Mouse (Mus musculus): ENCODE results near the gene Abcc5. TPM values are rescaled to one million over a fixed set of nuclear protein-coding genes. Genes with fewer than 3 reads are reported as not detected.
A peak's percentile ranks its signal among the peaks of the same experiment; 100 is the strongest.

Abcc5 gene
- polyA plus RNA-seq, 1 experiment, result 56.0 TPM

- DNase-seq, result peak; percentile 60
- no peak overlapping the region for H3K27ac ChIP-seq (ENCODE audit: insufficient read depth, low read depth, low read length)
- no peak for TF ChIP-seq POLR2A (IDR thresholded peaks at IDR 0.05; ENCODE audit: low read depth, low read length)
- TF ChIP-seq CTCF (conservative IDR thresholded peaks at IDR 0.05; ENCODE audit: insufficient read depth, insufficient read length, low read depth, low read length), result no peak
- no peaks in the 10 kb centered on the region for H3K27me3 ChIP-seq (replicated peaks; ENCODE audit: control insufficient read depth, insufficient read depth, low read length)
- no peaks in the 10 kb centered on the region; the same call in 1 of the 2 replicates for H3K36me3 ChIP-seq (ENCODE audit: control insufficient read depth, insufficient read depth, low read length)
- peaks cover 4% of the 10 kb centered on the region; the same call in 1 of the 2 replicates for H3K4me1 ChIP-seq (ENCODE audit: control insufficient read depth, insufficient read depth, low read length)
- WGBS, result 64% methylated on average over 11 of the region's 11 CpGs
- H3K4me3 ChIP-seq (ENCODE audit: insufficient read depth, low read depth, low read length), result no peak overlapping the region
These were observed 30.8 kb downstream of the Abcc5 start for GRCm38 (mm10) chr16:20395216-20395907.

GRCm38 (mm10) chr16:20391753-20392152, 34.4 kb downstream of the Abcc5 start:
- no peak for DNase-seq
- whole genome bisulfite sequencing, result 88% methylated on average over 3 of the region's 3 CpGs
- no peaks in the 10 kb centered on the region for H3K27me3 ChIP-seq (replicated peaks; ENCODE audit: control insufficient read depth, insufficient read depth, low read length)
- H3K27ac ChIP-seq (ENCODE audit: insufficient read depth, low read depth, low read length), result no peak overlapping the region
- no peak overlapping the region for H3K4me3 ChIP-seq (ENCODE audit: insufficient read depth, low read depth, low read length)
- no peak for TF ChIP-seq CTCF (conservative IDR thresholded peaks at IDR 0.05; ENCODE audit: insufficient read depth, insufficient read length, low read depth, low read length)
- TF ChIP-seq POLR2A (IDR thresholded peaks at IDR 0.05; ENCODE audit: low read depth, low read length), result no peak
- no peaks in the 10 kb centered on the region; the same call in 1 of the 2 replicates for H3K36me3 ChIP-seq (ENCODE audit: control insufficient read depth, insufficient read depth, low read length)
- peaks cover 4% of the 10 kb centered on the region; the same call in 1 of the 2 replicates for H3K4me1 ChIP-seq (ENCODE audit: control insufficient read depth, insufficient read depth, low read length)

GRCm38 (mm10) chr16:20390233-20390632, 36.0 kb downstream of the Abcc5 start:
- Histone ChIP-seq H3K27me3 (replicated peaks; ENCODE audit: control insufficient read depth, insufficient read depth, low read length) (no peaks in the 10 kb centered on the region), H3K4me3 (ENCODE audit: insufficient read depth, low read depth, low read length) (no peak overlapping the region), H3K36me3 (ENCODE audit: control insufficient read depth, insufficient read depth, low read length) (no peaks in the 10 kb centered on the region; the same call in 1 of the 2 replicates), H3K4me1 (ENCODE audit: control insufficient read depth, insufficient read depth, low read length) (peaks cover 4% of the 10 kb centered on the region; the same call in 1 of the 2 replicates), H3K27ac (ENCODE audit: insufficient read depth, low read depth, low read length) (no peak overlapping the region)
- no peak for DNase-seq
- WGBS, result 76% methylated on average over 6 of the region's 6 CpGs
- TF ChIP-seq CTCF (conservative IDR thresholded peaks at IDR 0.05; ENCODE audit: insufficient read depth, insufficient read length, low read depth, low read length), result no peak
- TF ChIP-seq POLR2A (IDR thresholded peaks at IDR 0.05; ENCODE audit: low read depth, low read length), result no peak

GRCm38 (mm10) chr16:20381031-20381430, 45.2 kb downstream of the Abcc5 start:
- DNase-seq, result peak; percentile 53
- TF ChIP-seq POLR2A (IDR thresholded peaks at IDR 0.05; ENCODE audit: low read depth, low read length), result no peak
- TF ChIP-seq CTCF (conservative IDR thresholded peaks at IDR 0.05; ENCODE audit: insufficient read depth, insufficient read length, low read depth, low read length), result no peak
- no peak overlapping the region for H3K27ac ChIP-seq (ENCODE audit: insufficient read depth, low read depth, low read length)

GRCm38 (mm10) chr16:20375341-20375740, 50.9 kb downstream of the Abcc5 start:
- H3K27ac ChIP-seq (ENCODE audit: insufficient read depth, low read depth, low read length), result no peak overlapping the region
- 0 out of 2 replicates have a peak, but pooled peaks cover 4% of the 10 kb centered on the region for H3K4me1 ChIP-seq (ENCODE audit: control insufficient read depth, insufficient read depth, low read length)
- no peak for DNase-seq
- H3K36me3 ChIP-seq (ENCODE audit: control insufficient read depth, insufficient read depth, low read length), result peaks cover 7% of the 10 kb centered on the region
- TF ChIP-seq CTCF (conservative IDR thresholded peaks at IDR 0.05; ENCODE audit: insufficient read depth, insufficient read length, low read depth, low read length), result no peak
- no peak for TF ChIP-seq POLR2A (IDR thresholded peaks at IDR 0.05; ENCODE audit: low read depth, low read length)
- 95% methylated on average over 5 of the region's 5 CpGs for WGBS
- H3K27me3 ChIP-seq (replicated peaks; ENCODE audit: control insufficient read depth, insufficient read depth, low read length), result no peaks in the 10 kb centered on the region
- no peak overlapping the region for H3K4me3 ChIP-seq (ENCODE audit: insufficient read depth, low read depth, low read length)

More at GRCm38 (mm10) chr16:20381031-20381430, 45.2 kb downstream of the Abcc5 start:
- Histone ChIP-seq H3K4me3 (ENCODE audit: insufficient read depth, low read depth, low read length) (no peak overlapping the region), H3K27me3 (replicated peaks; ENCODE audit: control insufficient read depth, insufficient read depth, low read length) (no peaks in the 10 kb centered on the region), H3K4me1 (ENCODE audit: control insufficient read depth, insufficient read depth, low read length) (no peaks in the 10 kb centered on the region), H3K36me3 (ENCODE audit: control insufficient read depth, insufficient read depth, low read length) (peaks cover 1% of the 10 kb centered on the region)
- WGBS, result 42% methylated on average over 5 of the region's 5 CpGs

GRCm38 (mm10) chr16:20371731-20372130, 54.5 kb downstream of the Abcc5 start:
- no peak for TF ChIP-seq POLR2A (IDR thresholded peaks at IDR 0.05; ENCODE audit: low read depth, low read length)
- no peak for TF ChIP-seq CTCF (conservative IDR thresholded peaks at IDR 0.05; ENCODE audit: insufficient read depth, insufficient read length, low read depth, low read length)
- Histone ChIP-seq H3K4me3 (ENCODE audit: insufficient read depth, low read depth, low read length) (no peak overlapping the region), H3K36me3 (ENCODE audit: control insufficient read depth, insufficient read depth, low read length) (peaks cover 5% of the 10 kb centered on the region), H3K4me1 (ENCODE audit: control insufficient read depth, insufficient read depth, low read length) (0 out of 2 replicates have a peak, but pooled peaks cover 4% of the 10 kb centered on the region), H3K27me3 (replicated peaks; ENCODE audit: control insufficient read depth, insufficient read depth, low read length) (no peaks in the 10 kb centered on the region), H3K27ac (ENCODE audit: insufficient read depth, low read depth, low read length) (no peak overlapping the region)
- DNase-seq, result peak; percentile 16
- WGBS, result 58% methylated on average over 4 of the region's 4 CpGs

- no peaks in the 10 kb centered on the region for H3K27me3 ChIP-seq (replicated peaks; ENCODE audit: control insufficient read depth, insufficient read depth, low read length)
- DNase-seq, result no peak
- WGBS, result 96% methylated on average over 9 of the region's 9 CpGs
- no peak overlapping the region for H3K27ac ChIP-seq (ENCODE audit: insufficient read depth, low read depth, low read length)
- H3K36me3 ChIP-seq (ENCODE audit: control insufficient read depth, insufficient read depth, low read length), result peaks cover 2% of the 10 kb centered on the region
- TF ChIP-seq POLR2A (IDR thresholded peaks at IDR 0.05; ENCODE audit: low read depth, low read length) (no peak), CTCF (conservative IDR thresholded peaks at IDR 0.05; ENCODE audit: insufficient read depth, insufficient read length, low read depth, low read length) (no peak)
- H3K4me3 ChIP-seq (ENCODE audit: insufficient read depth, low read depth, low read length), result no peak overlapping the region
- 0 out of 2 replicates have a peak, but pooled peaks cover 4% of the 10 kb centered on the region for H3K4me1 ChIP-seq (ENCODE audit: control insufficient read depth, insufficient read depth, low read length)
These were observed 58.0 kb downstream of the Abcc5 start for GRCm38 (mm10) chr16:20368221-20368620.
